Mouse (Mus musculus): Measurements from ENCODE around the gene Olfr338. TPM values are rescaled to one million over a fixed set of nuclear protein-coding genes. Genes with fewer than 3 reads are reported as not detected.
"Not testable (repeated sequence)": the region's sequence is repeated elsewhere in the genome, so short reads cannot be mapped to it uniquely, and the experiment has no call there.

The Olfr338 gene
- polyA plus RNA-seq (2015; fragmentation: Nextera tagmentation; extraction: Ambion mirVana), result 0.03 TPM in 1 of 2 replicates, not detected in the other

DNA sequence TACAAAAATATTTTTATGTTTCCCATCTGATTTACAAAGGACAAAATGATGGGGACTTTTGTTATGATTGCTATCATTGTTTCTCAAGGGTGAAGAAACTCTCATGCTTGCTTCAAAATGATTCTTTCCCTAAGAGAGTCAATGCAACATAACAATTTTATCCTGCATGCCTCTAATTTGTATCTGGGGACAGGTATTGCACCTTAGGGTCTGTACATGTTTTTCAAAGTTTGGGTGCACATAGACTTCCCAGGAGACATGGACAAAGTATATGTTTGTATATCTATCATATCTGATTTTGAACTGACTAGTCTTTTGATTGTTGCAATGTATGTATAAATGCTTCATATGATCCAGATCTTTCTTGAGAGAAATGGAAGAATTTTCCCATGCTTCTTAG lies at the start of gene Olfr338:
Gene Olfr338, plus strand, starts transcription at position 301 of the 400 bp plus-strand sequence.
- ATAC-seq, result no peak
- no peaks in the 10 kb centered on the region for H3K27me3 ChIP-seq
- no peak within 1 kb of the TSS for H3K4me3 ChIP-seq
- H3K4me1 ChIP-seq, result no peaks in the 10 kb centered on the region
- H3K27ac ChIP-seq, result no peak within 1 kb of the TSS
- H3K4me2 ChIP-seq, result no peak within 1 kb of the TSS
- H3K9me3 ChIP-seq (replicated peaks), result peaks cover 24% of the 10 kb centered on the region
- H3K36me3 ChIP-seq (ENCODE audit: poor library complexity, severe bottlenecking), result no peaks in the 10 kb centered on the region
- no peak within 1 kb of the TSS for H3K9ac ChIP-seq

DNA sequence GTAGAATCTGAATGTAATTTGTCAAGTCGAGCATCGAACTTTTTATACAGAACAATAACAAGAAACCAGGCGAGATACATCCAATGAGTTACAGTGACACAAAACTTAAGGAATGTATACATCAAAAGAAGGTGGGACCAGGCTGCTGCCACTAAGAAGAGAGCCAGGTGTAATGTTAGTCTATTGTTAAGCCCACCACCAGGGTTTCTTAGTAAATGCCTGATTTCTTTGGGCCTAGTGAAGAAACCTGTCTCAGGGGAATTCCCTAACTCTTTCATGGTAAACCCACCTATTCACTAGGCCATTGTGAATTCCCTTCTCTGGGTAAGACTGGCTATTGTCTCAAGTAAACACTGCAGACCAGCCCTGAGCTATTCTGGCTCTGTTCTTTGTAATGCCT lies 41.9 kb downstream of the Olfr338 start:
- H3K27me3 ChIP-seq; H3K36me3 ChIP-seq (ENCODE audit: poor library complexity, severe bottlenecking); H3K27ac ChIP-seq; H3K4me3 ChIP-seq; ATAC-seq; H3K9ac ChIP-seq; H3K4me1 ChIP-seq; H3K4me2 ChIP-seq: not testable (repeated sequence)
- 88% methylated on average over 3 of the region's 3 CpGs for WGBS
- H3K9me3 ChIP-seq (replicated peaks), result peaks cover 16% of the 10 kb centered on the region

DNA sequence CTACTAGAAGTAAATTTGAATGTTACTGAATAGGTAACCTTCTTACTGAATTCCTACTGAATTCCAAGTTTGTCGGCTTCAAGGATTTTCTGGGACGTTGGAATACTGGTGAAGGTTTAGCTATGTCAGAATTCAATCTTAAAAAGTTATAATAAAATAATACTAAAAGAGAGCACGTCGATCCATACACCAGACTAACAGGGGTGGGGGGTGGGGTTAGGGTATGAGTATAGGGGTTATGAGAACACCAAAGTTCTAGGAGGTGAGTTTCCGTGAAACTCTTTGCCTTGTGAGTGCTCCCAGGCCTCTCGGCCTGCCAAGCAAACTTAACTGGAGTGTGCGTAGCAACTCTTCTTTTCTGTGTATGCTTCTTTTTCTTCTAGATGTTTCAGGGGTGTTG lies 42.3 kb downstream of the Olfr338 start:
- H3K9ac ChIP-seq; H3K27ac ChIP-seq; H3K36me3 ChIP-seq (ENCODE audit: poor library complexity, severe bottlenecking); H3K4me3 ChIP-seq; H3K27me3 ChIP-seq; H3K4me2 ChIP-seq; ATAC-seq; H3K4me1 ChIP-seq: not testable (repeated sequence)
- 90% methylated on average over 7 of the region's 7 CpGs for WGBS
- H3K9me3 ChIP-seq (replicated peaks), result peaks cover 16% of the 10 kb centered on the region

DNA sequence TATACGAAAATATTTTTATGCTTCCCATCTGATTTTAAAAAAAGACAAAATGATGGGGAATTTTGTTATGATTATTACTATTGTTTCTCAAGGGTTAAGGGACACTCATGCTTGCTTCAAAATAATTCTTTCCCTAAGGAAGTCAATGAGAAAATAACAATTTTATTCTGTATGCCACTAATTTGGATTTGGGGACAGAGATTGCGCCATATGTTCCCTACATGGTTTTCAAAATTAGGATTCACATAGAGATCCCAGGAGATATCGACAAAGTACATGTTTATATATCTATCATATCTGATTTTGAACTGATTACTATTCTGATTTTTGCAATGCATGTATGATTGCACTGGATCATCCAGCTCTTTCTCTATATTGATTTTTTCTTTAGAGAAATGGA lies 45.3 kb downstream of the Olfr338 start, which contains the start of gene Olfr339:
Gene Olfr339, plus strand, starts transcription at position 301 of the 400 bp plus-strand sequence.
- Histone ChIP-seq H3K36me3 (ENCODE audit: poor library complexity, severe bottlenecking) (no peaks in the 10 kb centered on the region), H3K27ac (no peak within 1 kb of the TSS), H3K4me3 (no peak within 1 kb of the TSS), H3K27me3 (no peaks in the 10 kb centered on the region), H3K4me1 (no peaks in the 10 kb centered on the region), H3K9me3 (replicated peaks) (peaks cover 19% of the 10 kb centered on the region), H3K4me2 (no peak within 1 kb of the TSS), H3K9ac (no peak within 1 kb of the TSS)
- WGBS, result 87% methylated on average over 3 of the region's 3 CpGs
- no peak for ATAC-seq

Other genes with a start within 250 kb of the Olfr338 start
- 25.7 and 27.2 TPM in 2 replicates for gene Mrrf, start 237.1 kb upstream of the Olfr338 start, polyA plus RNA-seq (2015; fragmentation: Nextera tagmentation; extraction: Ambion mirVana)
- 140 and 143 TPM in 2 replicates for gene Rbm18, start 236.7 kb upstream of the Olfr338 start, polyA plus RNA-seq (2015; fragmentation: Nextera tagmentation; extraction: Ambion mirVana)
- gene Ptgs1, start 143.1 kb upstream of the Olfr338 start, polyA plus RNA-seq (2015; fragmentation: Nextera tagmentation; extraction: Ambion mirVana), result 2.2 and 2.4 TPM in 2 replicates
- not detected in 2 replicates for gene Olfr339, start 45.4 kb downstream of the Olfr338 start, polyA plus RNA-seq (2015; fragmentation: Nextera tagmentation; extraction: Ambion mirVana)
- gene Olfr340, start 79.1 kb downstream of the Olfr338 start, polyA plus RNA-seq (2015; fragmentation: Nextera tagmentation; extraction: Ambion mirVana), result not detected in 2 replicates
- not detected in 2 replicates for gene Olfr341, start 108.9 kb downstream of the Olfr338 start, polyA plus RNA-seq (2015; fragmentation: Nextera tagmentation; extraction: Ambion mirVana)
- not detected in 2 replicates for gene Olfr342, start 151.5 kb downstream of the Olfr338 start, polyA plus RNA-seq (2015; fragmentation: Nextera tagmentation; extraction: Ambion mirVana)
- gene Olfr344, start 193.1 kb downstream of the Olfr338 start, polyA plus RNA-seq (2015; fragmentation: Nextera tagmentation; extraction: Ambion mirVana), result not detected in 2 replicates

All from forebrain, embryonic 13.5 days (tissue).